Mouse (Mus musculus) heart, embryonic 14.5 days (tissue): ENCODE measurements around the gene Gpr62. TPM values are rescaled to one million over a fixed set of nuclear protein-coding genes. Genes with fewer than 3 reads are reported as not detected.

Experiments
- ATAC-seq: fragments of 200-750 bp; cut with Nextera tagmentation; 2 replicates; pipeline ENCODE4 v1.8.0; 2017; ENCODE audit warnings: low read depth, moderate TSS enrichment; ENCODE audit not compliant: insufficient number of reproducible peaks, insufficient read depth, low FRiP score
- H3K27ac ChIP-seq, 2 experiments: fragments of 200-500 bp in 1 of 2; fragments of 300-500 bp in 1 of 2; sonication (generic) in 1 of 2; replicated peaks in 1 of 2; 2 replicates each; pipeline ENCODE4 v1.5.1; 2012 to 2014; ENCODE audit warnings: low read depth in 2 of 2, low read length in 2 of 2, control low read depth in 1 of 2, mild to moderate bottlenecking in 1 of 2, mixed read lengths in 1 of 2; ENCODE audit not compliant: control insufficient read depth in 1 of 2, insufficient read depth in 1 of 2
- H3K27me3 ChIP-seq: fragments of 300-500 bp; sonication (generic); 2 replicates; pipeline ENCODE4 v1.6.1; 2014; ENCODE audit warnings: mild to moderate bottlenecking, low read length, control low read depth; ENCODE audit not compliant: control insufficient read depth, insufficient read depth
- H3K36me3 ChIP-seq: fragments of 300-500 bp; sonication (generic); 2 replicates; pipeline ENCODE4 v1.6.1; 2014; ENCODE audit warnings: mild to moderate bottlenecking, control low read depth, low read length, mixed read lengths; ENCODE audit not compliant: control insufficient read depth, insufficient read depth
- H3K4me1 ChIP-seq, 2 experiments: fragments of 200-500 bp in 1 of 2; fragments of 300-500 bp in 1 of 2; sonication (generic) in 1 of 2; 2 replicates each; pipeline ENCODE4 v1.6.1; 2012 to 2014; ENCODE audit warnings: low read length in 2 of 2, control low read depth in 1 of 2, mixed read lengths in 1 of 2; ENCODE audit not compliant: control insufficient read depth in 2 of 2, insufficient read depth in 2 of 2
- H3K4me2 ChIP-seq: fragments of 300-500 bp; sonication (generic); 2 replicates; pipeline ENCODE4 v1.6.1; 2014; ENCODE audit warnings: mild to moderate bottlenecking, low read length
- H3K4me3 ChIP-seq, 2 experiments: fragments of 200-500 bp in 1 of 2; fragments of 300-500 bp in 1 of 2; sonication (generic) in 1 of 2; 2 replicates each; pipeline ENCODE4 v1.5.1; 2012 to 2014; ENCODE audit warnings: low read length in 2 of 2, mild to moderate bottlenecking in 2 of 2, control low read depth in 1 of 2, low read depth in 1 of 2, moderate library complexity in 1 of 2; ENCODE audit not compliant: control insufficient read depth in 1 of 2, insufficient read depth in 1 of 2
- H3K9ac ChIP-seq: fragments of 300-500 bp; sonication (generic); 2 replicates; pipeline ENCODE4 v1.6.1; 2014; ENCODE audit warnings: mild to moderate bottlenecking, low read length
- H3K9me3 ChIP-seq: fragments of 300-500 bp; sonication (generic); 2 replicates; pipeline ENCODE4 v1.6.1; 2016; ENCODE audit warnings: low read length, control low read depth; ENCODE audit not compliant: control insufficient read depth
- WGBS: fragments of 180-500 bp; shearing (Covaris S2); extraction: QIAGEN DNeasy Blood & Tissue Kit; methylation state at CpG from one replicate; pipeline ENCODE4 v1.1.7; 2014; 5-methylcytosine and 5-hydroxymethylcytosine counted together
- polyA plus RNA-seq: library from polyadenylated mRNA; unstranded; fragments of >200 nt; fragmentation: Nextera tagmentation; extraction: Ambion mirVana; gene quantifications from 2 replicates; pipeline ENCODE4 v1.2.1, GENCODE M21; 2014

The Gpr62 gene
- polyA plus RNA-seq, 1 experiment from 2014 or later = 0.46 TPM

DNA sequence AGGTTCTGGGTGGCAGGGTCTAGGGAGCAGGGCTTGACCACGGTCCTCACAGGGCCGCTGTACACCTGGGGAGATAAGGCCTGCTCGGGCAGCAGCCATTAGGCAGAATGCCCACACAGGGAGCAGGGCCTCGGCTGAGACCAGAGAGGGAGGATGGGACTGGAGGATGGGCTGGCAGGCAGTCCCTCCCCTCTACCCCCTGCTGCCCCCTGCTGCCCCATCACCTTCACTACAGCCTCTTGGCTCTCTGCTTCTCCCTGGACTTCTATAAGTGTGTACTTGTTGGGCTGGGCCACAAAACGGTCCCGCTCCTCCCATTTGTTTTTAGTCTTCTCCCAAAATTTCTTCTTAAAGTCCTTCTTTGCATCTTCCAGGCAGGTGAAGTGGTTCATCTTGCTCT lies 8.7 kb upstream of the Gpr62 start:
- Histone ChIP-seq H3K27me3 (no peaks in the 10 kb centered on the region), H3K4me2 (no peak overlapping the region), H3K4me3 (no peak overlapping the region), H3K27ac (no peak overlapping the region), H3K9ac (no peak overlapping the region), H3K4me1 (peaks cover 29% of the 10 kb centered on the region in 2 experiments), H3K9me3 (no peaks in the 10 kb centered on the region), H3K36me3 (no peaks in the 10 kb centered on the region)
- no peak for ATAC-seq
- 4% methylated on average over 6 of the region's 6 CpGs for WGBS

DNA sequence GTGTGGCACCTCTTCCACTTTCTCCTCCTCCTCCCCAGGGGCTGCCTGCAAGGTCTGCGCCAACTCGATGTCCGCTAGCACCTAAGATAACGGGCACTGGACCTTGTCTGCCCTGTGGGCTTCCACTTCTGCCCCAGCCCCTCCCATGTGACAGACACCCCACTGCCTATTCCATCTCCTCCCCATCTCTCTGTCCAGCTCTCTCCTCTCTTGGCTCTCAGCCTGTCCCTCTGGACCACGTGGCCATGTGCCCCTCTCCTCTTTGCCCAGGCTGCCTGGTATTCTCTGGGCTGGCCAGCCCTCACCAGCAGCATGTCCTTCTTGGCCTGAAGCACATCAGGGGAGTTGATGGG lies 8.0 kb upstream of the Gpr62 start:
- H3K4me2 ChIP-seq = no peak overlapping the region
- no peaks in the 10 kb centered on the region for H3K9me3 ChIP-seq
- WGBS = 75% methylated on average over 5 of the region's 5 CpGs
- no peak overlapping the region for H3K4me3 ChIP-seq
- H3K4me1 ChIP-seq = peaks cover 29% of the 10 kb centered on the region in 2 experiments
- no peak overlapping the region for H3K9ac ChIP-seq
- ATAC-seq = no peak
- H3K36me3 ChIP-seq = no peaks in the 10 kb centered on the region
- no peak overlapping the region for H3K27ac ChIP-seq
- H3K27me3 ChIP-seq = no peaks in the 10 kb centered on the region

DNA sequence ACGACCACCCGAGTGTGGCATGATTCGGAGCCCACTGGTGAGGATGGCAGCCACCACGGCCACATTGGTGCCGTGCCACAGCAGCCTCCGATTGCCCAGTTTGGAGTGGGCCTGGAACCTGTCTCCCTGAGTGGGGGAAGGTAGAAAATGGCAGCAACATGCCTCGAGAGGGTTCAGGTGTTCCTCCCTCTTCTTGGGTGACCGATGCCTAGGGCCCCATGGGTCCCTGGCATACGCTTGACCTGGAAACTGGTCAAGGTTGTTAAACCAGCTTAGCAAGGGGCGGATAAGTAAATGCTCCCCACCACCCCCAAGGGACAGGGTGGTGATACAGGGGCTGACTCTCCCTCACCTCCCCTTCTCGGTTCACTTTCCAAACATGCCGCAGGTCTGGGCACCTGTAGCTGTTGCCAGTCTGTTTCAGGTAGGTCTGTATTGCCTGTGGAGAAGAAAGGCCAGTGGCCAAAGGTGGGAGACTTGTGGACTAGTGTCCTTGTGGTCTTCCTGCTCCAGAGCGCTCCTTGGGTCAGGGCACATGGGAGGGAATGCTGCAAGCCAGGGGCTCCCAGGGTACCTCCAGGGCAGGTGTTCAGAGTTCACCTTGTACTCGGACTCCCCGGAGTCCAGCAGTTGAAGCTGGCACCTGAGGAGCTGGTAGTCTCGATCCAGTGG lies 7.5 kb upstream of the Gpr62 start:
- Histone ChIP-seq H3K27me3 (no peaks in the 10 kb centered on the region), H3K4me1 (peaks cover 27% of the 10 kb centered on the region in 2 experiments), H3K9ac (no peak overlapping the region), H3K4me2 (no peak overlapping the region), H3K9me3 (no peaks in the 10 kb centered on the region), H3K27ac (no peak overlapping the region), H3K36me3 (no peaks in the 10 kb centered on the region), H3K4me3 (no peak overlapping the region)
- no peak for ATAC-seq
- WGBS = 92% methylated on average over 16 of the region's 16 CpGs

DNA sequence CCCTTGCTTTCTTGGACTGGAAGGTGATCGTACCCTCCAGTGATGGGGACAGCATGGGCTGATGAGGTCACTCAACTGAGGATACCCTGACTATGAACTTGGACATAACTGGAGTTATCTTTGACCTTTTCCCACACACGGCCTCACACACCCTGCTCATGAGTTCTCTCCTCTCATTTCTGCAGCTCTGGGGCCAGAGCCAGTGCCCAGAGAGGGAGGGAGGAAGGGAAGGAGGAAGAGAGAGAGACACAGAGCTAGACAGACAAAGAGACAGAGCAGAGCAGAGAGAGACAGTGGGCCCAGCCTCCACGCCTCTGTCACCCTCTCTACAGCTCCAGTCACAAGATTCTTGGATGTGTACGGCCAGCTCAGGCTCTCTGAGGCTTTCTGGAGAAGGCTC lies 6.6 kb upstream of the Gpr62 start:
- WGBS = 49% methylated on average over 4 of the region's 4 CpGs
- H3K27ac ChIP-seq = no peak overlapping the region
- H3K4me3 ChIP-seq = no peak overlapping the region
- no peaks in the 10 kb centered on the region for H3K27me3 ChIP-seq
- ATAC-seq = no peak
- no peak overlapping the region for H3K4me2 ChIP-seq
- no peaks in the 10 kb centered on the region for H3K36me3 ChIP-seq
- no peaks in the 10 kb centered on the region for H3K9me3 ChIP-seq
- H3K9ac ChIP-seq = no peak overlapping the region; the same call in 1 of the 2 replicates
- H3K4me1 ChIP-seq = peaks cover 20% of the 10 kb centered on the region in 2 experiments

DNA sequence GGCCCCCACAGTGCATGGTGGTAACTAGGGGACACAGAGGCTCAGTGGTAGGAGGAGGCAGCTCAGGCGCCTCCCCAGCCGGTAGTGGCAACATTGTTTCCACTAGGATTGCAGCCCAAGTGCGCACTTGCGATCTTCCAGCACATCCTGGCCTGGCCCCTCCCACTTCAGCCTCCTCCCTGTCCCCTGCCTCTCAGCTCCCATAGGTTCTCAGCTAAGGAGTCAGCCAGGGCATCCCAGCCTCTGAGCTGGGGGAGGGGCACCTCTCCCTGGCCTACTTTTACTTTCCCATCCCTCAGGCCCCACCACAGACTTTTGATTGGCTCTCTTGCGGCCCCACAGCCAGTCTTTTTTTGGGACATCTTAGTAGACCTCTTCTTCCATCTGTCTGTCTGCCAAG lies 6.2 kb upstream of the Gpr62 start:
- no peak overlapping the region for H3K27ac ChIP-seq
- H3K36me3 ChIP-seq = no peaks in the 10 kb centered on the region
- H3K9me3 ChIP-seq = no peaks in the 10 kb centered on the region
- H3K4me3 ChIP-seq = peak overlapping the region in 1 of 2 experiments; percentile 4; a peak in 1 of 4 replicates
- peaks cover 20% of the 10 kb centered on the region in 2 experiments for H3K4me1 ChIP-seq
- H3K9ac ChIP-seq = peak overlapping the region; percentile 11; the same call in 1 of the 2 replicates
- 8% methylated on average over 5 of the region's 5 CpGs for WGBS
- H3K4me2 ChIP-seq = peak overlapping the region; percentile 43
- no peaks in the 10 kb centered on the region for H3K27me3 ChIP-seq
- no peak for ATAC-seq

DNA sequence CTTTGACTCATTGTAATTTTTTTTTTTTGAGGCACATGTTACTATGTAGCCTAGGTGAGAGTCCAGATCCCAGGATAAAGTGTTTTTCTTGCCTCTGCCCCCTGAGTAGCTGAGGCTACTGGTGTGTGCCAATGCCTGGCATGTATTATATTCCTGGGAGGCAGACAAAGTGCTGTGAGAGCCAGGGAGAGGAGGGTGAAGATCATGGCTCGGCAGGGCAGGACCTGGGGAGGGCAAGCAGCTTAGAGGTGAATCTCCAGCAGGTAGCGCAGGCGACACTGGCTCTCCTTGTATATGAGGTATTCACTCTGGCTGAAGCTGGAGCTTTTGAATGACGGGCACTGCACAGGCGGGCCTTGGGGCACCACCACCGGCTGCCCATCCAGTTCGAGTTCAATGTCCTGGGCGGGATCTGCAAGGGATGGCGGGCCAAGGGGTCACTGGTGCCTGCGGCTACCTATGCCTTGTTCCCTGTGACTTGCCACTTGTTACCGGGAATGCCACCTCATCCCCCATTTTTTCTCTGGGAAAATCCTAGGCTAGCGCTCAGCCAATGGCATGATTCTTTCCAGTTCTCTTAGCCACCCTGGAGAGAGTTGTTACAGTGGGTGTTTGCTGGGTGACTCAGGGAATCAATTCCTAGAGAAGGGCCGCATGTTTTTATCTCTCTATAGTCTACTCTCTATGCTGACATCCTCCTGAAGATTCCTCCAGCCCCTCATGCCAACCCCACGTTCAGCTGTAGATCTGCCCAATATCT lies 5.4 kb upstream of the Gpr62 start:
- Histone ChIP-seq H3K27me3 (peaks cover under 1% of the 10 kb centered on the region; the same call in 1 of the 2 replicates), H3K4me3 (no peak overlapping the region), H3K4me2 (peak overlapping the region; percentile 43), H3K9ac (peak overlapping the region; percentile 11; the same call in 1 of the 2 replicates), H3K27ac (no peak overlapping the region), H3K36me3 (no peaks in the 10 kb centered on the region), H3K9me3 (no peaks in the 10 kb centered on the region), H3K4me1 (peaks cover 15 to 18% of the 10 kb centered on the region in 2 experiments)
- no peak for ATAC-seq
- WGBS = 70% methylated on average over 14 of the region's 14 CpGs

DNA sequence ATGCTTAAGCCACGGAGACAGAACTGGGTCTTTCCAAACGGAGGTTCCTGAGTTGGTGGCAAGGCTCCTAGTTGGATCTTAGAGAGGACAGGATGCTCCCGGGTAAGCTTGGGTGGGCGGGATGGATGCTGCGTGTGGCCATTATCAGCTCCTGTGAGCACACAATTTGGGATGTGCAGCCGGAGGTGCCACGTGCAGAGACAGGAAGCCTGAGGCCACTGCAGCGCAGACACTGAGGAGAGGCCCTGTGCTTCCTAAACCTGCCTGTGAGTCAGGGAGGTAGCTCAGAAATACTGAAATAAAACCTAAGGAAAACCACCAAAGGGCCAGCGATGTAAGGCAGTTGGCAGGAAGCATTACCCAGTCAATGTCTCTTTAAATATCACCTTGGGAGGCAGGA lies 4.0 kb upstream of the Gpr62 start:
- Histone ChIP-seq H3K27ac (no peak overlapping the region), H3K4me1 (peaks cover 14 to 17% of the 10 kb centered on the region in 2 experiments), H3K27me3 (peaks cover 8% of the 10 kb centered on the region), H3K4me2 (no peak overlapping the region), H3K9ac (no peak overlapping the region), H3K9me3 (no peaks in the 10 kb centered on the region), H3K4me3 (no peak overlapping the region), H3K36me3 (no peaks in the 10 kb centered on the region)
- ATAC-seq = no peak
- 58% methylated on average over 9 of the region's 9 CpGs for WGBS
